Mouse (Mus musculus): ENCODE measurements around the gene Strap. TPM values are rescaled to one million over a fixed set of nuclear protein-coding genes. Genes with fewer than 3 reads are reported as not detected.
A peak's percentile ranks its signal among the peaks of the same experiment; 100 is the strongest.

Strap gene
- polyA plus RNA-seq, 1 experiment from 2014 or later: 71.0 TPM

DNA sequence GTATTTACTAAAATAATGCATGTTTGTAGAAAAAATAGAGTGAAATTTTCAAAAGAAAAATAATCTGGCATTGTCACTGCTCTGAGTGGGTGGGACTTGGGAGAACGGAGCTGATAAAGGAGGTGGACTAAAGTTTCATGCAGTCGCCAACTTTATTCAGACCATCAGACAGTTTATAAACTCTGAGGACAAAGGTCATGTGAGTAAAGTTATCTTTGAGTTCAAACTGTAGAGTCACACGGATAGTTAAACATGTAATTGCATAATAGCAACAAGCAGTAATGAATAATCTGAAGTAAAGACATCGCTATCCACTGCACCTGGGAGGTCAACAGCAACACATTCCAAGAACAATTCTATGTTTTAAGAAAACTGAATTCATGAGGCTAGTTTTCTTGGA lies 9.8 kb downstream of the Strap start:
- Histone ChIP-seq H3K4me1 (replicated peaks; ENCODE audit: control insufficient read depth, insufficient read depth, low read length) (no peaks in the 10 kb centered on the region), H3K4me2 (replicated peaks; ENCODE audit: low read depth) (no peak overlapping the region), H3K27ac (ENCODE audit: low read depth, low read length) (peak overlapping the region; percentile 64), H3K4me3 (ENCODE audit: low read depth, low read length) (no peak overlapping the region), H3K9me3 (ENCODE audit: control insufficient read depth) (no peaks in the 10 kb centered on the region), H3K9ac (ENCODE audit: low read depth, low read length) (no peak overlapping the region), H3K36me3 (ENCODE audit: control insufficient read depth, insufficient read depth) (peaks cover 62% of the 10 kb centered on the region), H3K27me3 (replicated peaks; ENCODE audit: control insufficient read depth, insufficient read depth, low read length) (no peaks in the 10 kb centered on the region)
- ATAC-seq: peak; percentile 76
- no peak for TF ChIP-seq CTCF (IDR thresholded peaks at IDR 0.05; ENCODE audit: low read depth)
- WGBS: 24% methylated on average over 4 of the region's 4 CpGs

DNA sequence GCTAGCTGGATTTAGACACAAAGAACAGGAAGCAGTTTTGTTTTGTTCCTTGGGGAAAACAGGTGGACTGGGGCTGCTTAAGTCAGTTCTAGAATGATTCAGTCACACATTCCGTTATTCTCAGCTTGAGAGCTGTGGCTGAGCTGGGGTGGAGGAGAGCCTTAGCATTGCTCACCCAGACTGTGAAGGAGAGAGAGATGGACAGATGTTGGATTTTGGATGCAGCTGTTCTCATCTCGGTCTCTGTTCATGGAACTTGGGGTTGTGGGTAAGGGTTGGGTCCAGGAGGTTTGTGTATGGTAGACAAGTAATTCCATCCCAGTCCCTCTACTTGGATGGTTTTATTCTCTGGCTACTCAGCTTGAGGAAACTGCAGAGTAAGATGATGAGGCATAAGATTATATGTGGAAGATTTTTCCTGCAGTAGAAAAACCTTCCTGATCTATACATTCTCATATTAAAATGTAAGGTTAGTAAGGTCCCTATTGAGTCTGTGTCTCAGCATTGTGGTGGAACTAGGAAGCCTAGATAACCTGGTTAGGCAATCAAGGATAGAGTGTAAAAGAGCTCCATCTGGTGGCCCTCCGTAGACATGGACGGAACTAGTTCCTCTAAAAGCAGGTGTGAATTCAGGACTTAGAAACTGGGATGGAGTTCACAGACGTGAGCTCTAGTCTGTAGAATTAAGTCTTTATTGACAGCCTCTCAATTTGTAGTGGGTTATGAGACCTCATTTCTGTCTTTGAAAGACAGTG lies 12.5 kb downstream of the Strap start:
- no peaks in the 10 kb centered on the region for H3K4me1 ChIP-seq (replicated peaks; ENCODE audit: control insufficient read depth, insufficient read depth, low read length)
- H3K9me3 ChIP-seq (ENCODE audit: control insufficient read depth): no peaks in the 10 kb centered on the region
- no peak overlapping the region for H3K27ac ChIP-seq (ENCODE audit: low read depth, low read length)
- no peak overlapping the region for H3K4me3 ChIP-seq (ENCODE audit: low read depth, low read length)
- peaks cover 49% of the 10 kb centered on the region for H3K36me3 ChIP-seq (ENCODE audit: control insufficient read depth, insufficient read depth)
- ATAC-seq: no peak
- H3K9ac ChIP-seq (ENCODE audit: low read depth, low read length): no peak overlapping the region
- peak; percentile 80 for TF ChIP-seq CTCF (IDR thresholded peaks at IDR 0.05; ENCODE audit: low read depth)
- no peaks in the 10 kb centered on the region for H3K27me3 ChIP-seq (replicated peaks; ENCODE audit: control insufficient read depth, insufficient read depth, low read length)
- no peak overlapping the region for H3K4me2 ChIP-seq (replicated peaks; ENCODE audit: low read depth)
- WGBS: 70% methylated on average over 5 of the region's 5 CpGs

DNA sequence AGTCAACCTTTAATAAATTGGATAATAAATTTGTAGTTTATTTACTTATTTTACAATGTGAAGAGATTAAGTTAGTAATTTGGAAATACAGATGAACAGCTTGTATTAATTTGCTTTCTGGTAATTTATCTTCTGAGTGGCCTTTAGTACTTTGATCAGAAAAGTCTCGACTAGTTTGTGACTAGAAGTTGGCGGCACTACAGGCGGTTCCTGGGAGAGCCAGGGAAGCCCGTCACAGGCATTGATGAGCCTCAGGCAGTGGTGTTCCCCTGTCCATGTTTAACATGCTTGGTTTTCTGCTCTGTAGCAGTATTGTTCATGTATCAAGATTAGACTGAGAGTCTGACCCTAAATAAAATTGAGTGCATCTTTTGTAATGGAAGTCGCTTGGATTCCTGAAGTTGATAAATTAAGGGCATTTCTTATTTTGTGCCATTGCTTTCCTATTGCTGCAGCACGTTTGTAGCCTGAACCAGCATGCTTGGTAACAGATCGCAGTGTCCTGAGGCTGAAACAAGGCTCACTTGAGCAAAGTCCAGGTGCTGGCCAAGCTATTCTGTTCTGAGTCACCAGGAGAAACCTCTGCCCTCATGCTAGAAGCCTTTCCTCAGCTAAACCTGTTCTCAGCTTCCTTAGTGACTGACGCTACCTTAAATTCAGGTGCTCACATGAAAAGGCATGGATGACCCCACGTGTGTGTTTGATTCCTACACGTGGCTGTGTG lies 16.8 kb downstream of the Strap start:
- TF ChIP-seq CTCF (IDR thresholded peaks at IDR 0.05; ENCODE audit: low read depth): no peak
- no peak overlapping the region; the same call in 1 of the 2 replicates for H3K4me2 ChIP-seq (replicated peaks; ENCODE audit: low read depth)
- peak; percentile 88 for ATAC-seq
- H3K4me3 ChIP-seq (ENCODE audit: low read depth, low read length): no peak overlapping the region
- H3K4me1 ChIP-seq (replicated peaks; ENCODE audit: control insufficient read depth, insufficient read depth, low read length): no peaks in the 10 kb centered on the region
- H3K36me3 ChIP-seq (ENCODE audit: control insufficient read depth, insufficient read depth): peaks cover 27% of the 10 kb centered on the region
- peak overlapping the region; percentile 68 for H3K27ac ChIP-seq (ENCODE audit: low read depth, low read length)
- no peaks in the 10 kb centered on the region for H3K9me3 ChIP-seq (ENCODE audit: control insufficient read depth)
- no peaks in the 10 kb centered on the region for H3K27me3 ChIP-seq (replicated peaks; ENCODE audit: control insufficient read depth, insufficient read depth, low read length)
- WGBS: 49% methylated on average over 10 of the region's 10 CpGs
- no peak overlapping the region for H3K9ac ChIP-seq (ENCODE audit: low read depth, low read length)

DNA sequence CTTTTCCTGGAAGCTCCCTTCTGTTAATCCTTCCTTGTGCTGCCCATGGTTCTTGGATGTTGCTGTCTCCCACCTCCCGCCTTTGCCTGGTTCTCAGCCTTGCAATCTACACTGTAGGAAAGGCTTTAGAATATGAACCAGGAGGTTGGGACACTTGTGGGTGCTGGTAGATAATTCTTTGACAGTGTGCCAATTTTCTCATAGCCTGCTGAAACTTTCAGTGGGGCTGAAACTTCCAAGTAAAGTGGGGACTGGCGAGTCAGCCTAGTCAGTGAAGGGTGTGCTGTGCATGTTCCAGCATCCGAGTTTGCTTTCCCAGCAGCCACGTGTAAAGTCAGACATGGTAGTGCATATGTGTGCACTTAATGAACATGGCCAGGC lies 17.4 kb downstream of the Strap start:
- Histone ChIP-seq H3K4me3 (ENCODE audit: low read depth, low read length) (no peak overlapping the region), H3K9me3 (ENCODE audit: control insufficient read depth) (no peaks in the 10 kb centered on the region), H3K9ac (ENCODE audit: low read depth, low read length) (no peak overlapping the region), H3K27me3 (replicated peaks; ENCODE audit: control insufficient read depth, insufficient read depth, low read length) (no peaks in the 10 kb centered on the region), H3K4me1 (replicated peaks; ENCODE audit: control insufficient read depth, insufficient read depth, low read length) (no peaks in the 10 kb centered on the region), H3K27ac (ENCODE audit: low read depth, low read length) (peak overlapping the region; percentile 68), H3K4me2 (replicated peaks; ENCODE audit: low read depth) (no peak overlapping the region), H3K36me3 (ENCODE audit: control insufficient read depth, insufficient read depth) (peaks cover 27% of the 10 kb centered on the region)
- ATAC-seq: 0 out of 2 replicates have a peak, but pooled peaks have one; percentile 3
- 67% methylated on average over 4 of the region's 4 CpGs for WGBS
- TF ChIP-seq CTCF (IDR thresholded peaks at IDR 0.05; ENCODE audit: low read depth): no peak

DNA sequence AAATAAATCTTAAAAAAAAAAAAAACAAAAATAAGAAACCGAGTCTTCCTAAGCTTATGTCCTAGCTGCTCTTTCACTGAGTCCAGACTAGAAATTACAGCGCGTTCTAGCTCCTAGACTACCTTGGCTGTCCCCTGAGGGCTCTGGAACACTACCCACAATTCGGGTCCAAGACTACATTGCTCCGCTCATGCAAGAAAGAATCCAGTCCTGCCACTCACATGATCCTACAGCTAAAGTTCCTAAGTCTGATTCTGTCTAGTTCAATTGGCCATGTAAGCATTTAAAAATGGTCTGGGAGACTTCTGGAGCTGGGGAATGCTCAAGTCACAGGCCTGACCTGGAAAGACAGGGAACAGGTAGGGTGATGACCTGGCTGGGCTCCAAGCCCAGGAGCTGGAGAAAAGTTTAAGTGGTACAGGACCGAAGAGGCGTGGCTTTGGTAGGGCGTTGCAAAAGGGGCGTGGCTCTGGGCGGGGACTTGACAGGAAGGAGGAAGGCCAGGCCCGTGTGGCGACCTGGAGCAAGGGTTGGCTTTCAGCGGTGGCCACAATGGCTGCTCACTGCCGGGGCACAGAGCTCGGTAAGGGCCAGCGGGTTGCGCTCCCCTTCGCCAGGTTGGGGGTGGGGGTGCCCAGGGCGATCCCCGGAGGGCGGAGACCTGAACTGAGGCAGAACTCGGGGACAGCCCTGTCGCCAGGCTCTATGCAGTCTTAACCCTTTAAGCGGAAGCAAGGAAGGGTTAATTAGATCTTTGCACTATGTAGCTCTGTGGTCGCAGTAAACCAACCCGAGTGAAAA lies 19.4 kb downstream of the Strap start, which contains the start of gene Dera:
TSS of gene Dera (plus strand) at position 491 of the 801 bp plus-strand sequence.
- no peaks in the 10 kb centered on the region for H3K9me3 ChIP-seq (ENCODE audit: control insufficient read depth)
- H3K27me3 ChIP-seq (replicated peaks; ENCODE audit: control insufficient read depth, insufficient read depth, low read length): no peaks in the 10 kb centered on the region
- no peaks in the 10 kb centered on the region for H3K4me1 ChIP-seq (replicated peaks; ENCODE audit: control insufficient read depth, insufficient read depth, low read length)
- peaks cover 13% of the 10 kb centered on the region for H3K36me3 ChIP-seq (ENCODE audit: control insufficient read depth, insufficient read depth)
- peak within 1 kb of the TSS; percentile 79 for H3K27ac ChIP-seq (ENCODE audit: low read depth, low read length)
- WGBS: 13% methylated on average over 26 of the region's 26 CpGs
- H3K4me3 ChIP-seq (ENCODE audit: low read depth, low read length): peak within 1 kb of the TSS; percentile 64
- ATAC-seq: peak; percentile 77
- peak within 1 kb of the TSS; percentile 67 for H3K9ac ChIP-seq (ENCODE audit: low read depth, low read length)
- TF ChIP-seq CTCF (IDR thresholded peaks at IDR 0.05; ENCODE audit: low read depth): no peak
- H3K4me2 ChIP-seq (replicated peaks; ENCODE audit: low read depth): peak within 1 kb of the TSS; percentile 80

- peak overlapping the region; percentile 79 for H3K27ac ChIP-seq (ENCODE audit: low read depth, low read length)
- H3K4me3 ChIP-seq (ENCODE audit: low read depth, low read length): peak overlapping the region; percentile 64
Measured at GRCm38 (mm10) chr6:137754857-137755232, 20.0 kb downstream of the Strap start.

More at GRCm38 (mm10) chr6:137754857-137755232, 20.0 kb downstream of the Strap start:
- Histone ChIP-seq H3K36me3 (ENCODE audit: control insufficient read depth, insufficient read depth) (peaks cover 7% of the 10 kb centered on the region; the same call in 1 of the 2 replicates), H3K4me1 (replicated peaks; ENCODE audit: control insufficient read depth, insufficient read depth, low read length) (no peaks in the 10 kb centered on the region), H3K9ac (ENCODE audit: low read depth, low read length) (peak overlapping the region; percentile 67), H3K4me2 (replicated peaks; ENCODE audit: low read depth) (peak overlapping the region; percentile 80), H3K27me3 (replicated peaks; ENCODE audit: control insufficient read depth, insufficient read depth, low read length) (no peaks in the 10 kb centered on the region), H3K9me3 (ENCODE audit: control insufficient read depth) (no peaks in the 10 kb centered on the region)
- ATAC-seq: no peak
- under 1% methylated on average over 8 of the region's 8 CpGs for WGBS
- TF ChIP-seq CTCF (IDR thresholded peaks at IDR 0.05; ENCODE audit: low read depth): no peak
